Mouse (Mus musculus) bone marrow macrophage, adult 2 months (primary cell): ENCODE results near the gene Pak1ip1.

Experiments used
- CTCF ChIP-seq: IDR thresholded peaks from 2 replicates; pipeline ENCODE4 v1.5.1; 2012; ENCODE audit warnings: low read depth, mild to moderate bottlenecking, low read length, moderate library complexity
- POLR2A ChIP-seq: IDR thresholded peaks from 2 replicates; pipeline ENCODE4 v1.6.1; 2012; ENCODE audit warnings: mild to moderate bottlenecking, low read depth, low read length, borderline replicate concordance

GRCm38 (mm10) chr13:41018236-41018635, 17.4 kb downstream of the Pak1ip1 start:
- TF ChIP-seq POLR2A = no peak
- no peak for TF ChIP-seq CTCF
